Mouse (Mus musculus): ENCODE data around the gene Tnfsf12.
"Not testable (repeated sequence)": the region's sequence is repeated elsewhere in the genome, so short reads cannot be mapped to it uniquely, and the experiment has no call there.

Gene Tnfsf12

DNA sequence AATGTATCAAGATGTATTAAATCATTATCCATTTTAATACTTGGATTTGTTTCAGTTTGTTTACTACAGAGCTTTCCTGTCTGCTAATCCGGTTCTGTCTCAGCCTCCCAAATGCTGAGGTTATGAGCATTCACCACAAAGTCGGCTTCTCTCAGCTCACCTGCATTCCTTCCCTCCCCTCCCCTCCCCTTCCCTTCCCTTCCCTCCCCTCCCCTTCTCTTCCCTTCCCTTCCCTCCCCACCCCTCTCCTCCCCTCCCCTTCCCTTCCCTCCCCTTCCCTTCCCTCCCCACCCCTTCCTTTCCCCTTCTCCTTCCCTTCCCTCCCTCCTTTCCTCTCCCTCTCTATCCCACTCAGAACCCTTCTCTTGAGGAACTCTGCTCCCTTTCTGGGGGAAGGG lies 9.0 kb upstream of the Tnfsf12 start:
- DNase-seq (ENCODE audit: low read depth, low spot score): no peak

GRCm38 (mm10) chr11:69703814-69704612 lies 8.4 kb upstream of the Tnfsf12 start:
- DNase-seq (ENCODE audit: low read depth, low spot score): no peak

DNA sequence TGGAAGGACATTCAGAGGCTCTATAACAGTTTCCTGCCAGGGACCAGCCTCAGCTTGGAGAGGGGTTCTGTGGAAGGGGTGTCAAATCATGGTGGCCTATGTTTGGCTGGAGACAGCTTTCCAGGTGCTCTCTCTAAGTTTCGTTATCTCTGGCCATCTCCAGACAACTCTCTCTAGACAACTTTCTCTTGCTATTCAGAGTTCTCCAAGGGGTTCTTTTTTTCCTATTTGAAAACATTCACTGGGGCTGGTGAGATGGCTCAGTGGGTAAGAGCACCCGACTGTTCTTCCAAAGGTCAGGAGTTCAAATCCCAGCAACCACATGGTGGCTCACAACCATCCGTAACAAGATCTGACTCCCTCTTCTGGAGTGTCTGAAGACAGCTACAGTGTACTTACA lies 7.7 kb upstream of the Tnfsf12 start:
- DNase-seq (ENCODE audit: low read depth, low spot score): not testable (repeated sequence)

DNA sequence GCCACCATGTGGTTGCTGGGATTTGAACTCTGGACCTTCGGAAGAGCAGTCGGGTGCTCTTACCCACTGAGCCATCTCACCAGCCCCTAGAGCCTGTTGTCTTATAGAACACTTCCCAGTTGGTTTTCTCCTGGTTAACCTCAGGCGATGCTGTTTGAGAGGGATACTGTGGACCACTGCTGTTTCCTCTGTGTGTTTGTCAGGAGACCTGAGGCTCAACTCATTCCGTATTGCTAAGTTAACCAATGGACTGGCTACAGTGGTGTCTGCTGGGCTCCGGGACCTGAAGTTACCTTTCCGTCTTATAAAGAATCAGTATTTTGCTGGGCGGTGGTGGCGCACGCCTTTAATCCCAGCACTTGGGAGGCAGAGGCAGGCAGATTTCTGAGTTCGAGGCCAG lies 7.2 kb upstream of the Tnfsf12 start:
- DNase-seq (ENCODE audit: low read depth, low spot score): not testable (repeated sequence)

DNA sequence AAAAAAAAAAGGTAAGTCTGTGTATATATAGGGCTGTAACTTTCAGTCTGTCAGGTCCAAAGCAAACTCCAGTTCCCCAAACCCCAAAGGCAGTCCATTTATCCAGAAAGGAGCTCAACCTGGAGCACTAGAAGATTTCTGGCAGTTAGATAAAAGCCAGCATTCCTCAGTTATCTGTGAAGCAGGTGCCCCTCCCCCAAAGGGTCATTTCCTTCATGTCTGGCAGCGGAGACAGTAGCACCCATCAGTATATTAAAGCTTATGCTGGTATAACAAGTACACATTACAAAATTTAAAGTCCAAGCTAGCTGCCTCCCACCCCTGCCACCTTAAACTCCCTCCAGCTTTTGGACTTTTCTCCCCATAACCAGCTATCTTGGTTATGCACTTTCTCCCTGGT lies 3.9 kb upstream of the Tnfsf12 start:
- DNase-seq (ENCODE audit: low read depth, low spot score): no peak

DNA sequence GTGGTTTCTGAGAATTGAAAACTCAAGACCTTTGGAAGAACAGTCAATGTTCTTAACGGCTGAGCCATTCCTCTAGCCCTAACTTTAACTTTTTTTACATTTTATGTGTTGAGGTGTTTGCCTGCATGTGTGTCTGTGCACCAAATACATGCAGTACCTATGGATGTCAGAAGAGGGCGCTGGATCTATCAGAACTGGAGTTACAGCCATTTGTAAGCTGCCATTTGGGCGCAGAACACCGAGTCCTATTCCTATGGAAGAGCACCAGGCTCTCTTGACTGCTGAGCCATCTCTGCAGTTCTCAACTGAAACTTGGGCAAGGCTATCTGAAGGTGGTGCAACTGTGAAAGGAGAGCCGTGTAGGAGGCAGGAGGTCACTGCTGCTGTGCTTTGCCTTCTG lies 2.9 kb upstream of the Tnfsf12 start:
- no peak for DNase-seq (ENCODE audit: low read depth, low spot score)

DNA sequence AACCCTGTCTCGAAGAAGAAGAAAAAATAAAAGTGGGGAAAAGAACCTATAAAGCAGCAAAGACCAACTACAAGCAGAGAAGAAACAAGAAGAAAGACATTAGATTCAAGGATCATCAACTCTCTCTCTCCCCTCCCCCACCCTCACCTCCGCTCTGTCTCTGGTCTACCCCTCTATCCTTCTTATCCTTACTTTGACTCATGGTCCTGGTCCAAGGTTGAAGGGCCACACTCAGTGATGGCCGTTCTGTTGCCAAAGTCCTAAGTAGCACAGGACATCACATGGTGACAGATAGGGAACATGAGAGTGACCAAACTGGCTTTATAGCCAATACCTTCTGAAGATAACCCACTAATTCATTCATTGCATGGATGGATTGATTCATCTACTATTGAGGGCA lies 1.7 kb upstream of the Tnfsf12 start:
- no peak for DNase-seq (ENCODE audit: low read depth, low spot score)

- no peak for DNase-seq (ENCODE audit: low read depth, low spot score)
Measured at GRCm38 (mm10) chr11:69695046-69695360, 646 bp downstream of the Tnfsf12 start.

- no peak for DNase-seq (ENCODE audit: low read depth, low spot score)
Measured at GRCm38 (mm10) chr11:69693421-69693965, 2.2 kb downstream of the Tnfsf12 start.

DNA sequence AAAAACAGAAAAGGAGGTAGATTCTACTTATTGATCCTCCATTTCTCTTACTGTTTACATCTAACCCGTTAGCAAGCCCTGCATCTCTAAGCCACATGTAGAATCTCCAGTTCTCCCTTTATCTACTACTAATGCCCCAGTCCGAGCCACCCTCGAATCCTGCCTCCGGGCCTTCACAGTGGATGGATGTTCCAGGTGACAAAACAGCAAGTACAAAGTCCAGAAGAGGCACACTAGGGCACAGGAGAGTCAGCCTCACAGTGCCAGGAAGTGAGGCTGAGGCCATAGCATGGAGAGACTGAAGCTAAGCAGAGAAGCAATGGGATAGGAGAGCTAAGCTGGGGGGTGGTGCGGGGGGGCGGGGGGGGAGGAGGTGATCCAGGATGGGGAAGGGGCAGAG lies 2.8 kb downstream of the Tnfsf12 start:
- DNase-seq (ENCODE audit: low read depth, low spot score): no peak

DNA sequence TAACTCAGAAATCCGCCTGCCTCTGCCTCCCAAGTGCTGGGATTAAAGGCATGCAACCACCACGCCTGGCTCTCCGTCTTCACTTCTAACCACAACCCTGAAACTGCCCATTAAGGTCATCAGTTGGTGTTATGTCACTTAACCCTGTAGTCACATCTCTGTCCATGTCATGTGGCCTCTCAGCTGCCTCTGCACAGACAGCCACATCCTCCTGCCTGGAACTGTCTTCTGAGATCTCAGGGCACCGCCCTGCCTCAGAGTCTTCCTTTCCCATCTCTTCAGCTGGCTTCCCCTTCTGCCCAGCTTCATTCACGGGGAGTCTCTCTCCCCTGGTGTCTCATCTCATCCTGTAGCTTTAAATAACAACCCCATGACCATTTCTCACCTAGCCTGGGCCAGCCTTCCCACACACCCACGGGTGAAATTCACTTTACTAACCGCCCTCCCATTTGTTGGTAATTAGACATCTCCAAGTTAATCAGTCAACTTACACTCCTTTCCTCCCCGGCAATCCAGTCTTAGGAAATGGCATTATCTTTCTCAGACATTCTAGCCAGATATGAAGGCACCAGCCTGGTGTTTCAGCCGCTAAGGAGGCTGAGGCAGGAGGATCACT lies 3.3 kb downstream of the Tnfsf12 start:
- DNase-seq (ENCODE audit: low read depth, low spot score): no peak

GRCm38 (mm10) chr11:69689891-69690290 lies 5.8 kb downstream of the Tnfsf12 start:
- DNase-seq (ENCODE audit: low read depth, low spot score): no peak

GRCm38 (mm10) chr11:69687061-69687460 lies 8.6 kb downstream of the Tnfsf12 start:
- no peak for DNase-seq (ENCODE audit: low read depth, low spot score)

DNA sequence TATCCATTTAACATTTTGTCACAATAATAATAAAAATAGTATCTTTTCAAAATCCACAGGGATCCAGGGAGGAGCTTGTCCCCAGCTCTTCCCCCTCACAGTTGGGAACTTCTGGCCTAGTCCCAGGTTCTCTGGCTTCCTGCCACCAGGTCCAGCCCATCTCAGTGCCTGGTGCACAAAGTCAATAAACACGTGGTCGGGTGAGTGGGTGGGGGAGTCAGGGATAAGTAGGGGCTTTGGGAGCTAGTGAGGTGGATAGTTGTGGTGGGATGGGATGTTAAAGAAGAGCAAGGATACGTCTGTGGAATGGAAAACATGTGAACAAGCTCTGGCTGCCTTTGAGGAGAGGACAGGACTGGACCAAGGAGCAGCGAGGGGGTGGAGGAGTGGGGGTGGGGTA lies 9.3 kb downstream of the Tnfsf12 start:
- no peak for DNase-seq (ENCODE audit: low read depth, low spot score)

- no peak for DNase-seq (ENCODE audit: low read depth, low spot score)
Measured at GRCm38 (mm10) chr11:69685526-69686148, 10.0 kb downstream of the Tnfsf12 start, which contains the start of gene Tnfsf13. TSS of gene Tnfsf13 (minus strand) at chr11:69685784.

DNA sequence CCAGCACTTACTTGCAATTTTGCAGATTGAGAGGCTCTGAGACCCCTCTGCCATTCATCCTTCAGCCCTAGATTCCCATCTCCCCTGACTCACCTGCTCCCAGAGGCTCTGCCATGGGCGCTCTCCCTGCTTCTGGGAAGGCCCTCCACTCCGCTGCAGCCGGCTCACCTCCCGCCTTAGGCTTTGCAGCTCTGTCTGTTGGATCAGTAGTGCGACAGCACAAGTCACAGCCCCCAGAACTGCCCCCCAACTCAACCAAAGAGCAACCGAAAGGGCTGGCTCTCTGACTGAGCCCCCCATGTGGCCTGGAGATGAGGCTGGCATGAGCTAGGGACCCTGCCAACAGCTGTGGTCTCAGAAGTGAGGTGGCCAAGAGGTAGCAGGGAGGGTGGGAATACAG lies 10.7 kb downstream of the Tnfsf12 start:
- DNase-seq (ENCODE audit: low read depth, low spot score): no peak

DNA sequence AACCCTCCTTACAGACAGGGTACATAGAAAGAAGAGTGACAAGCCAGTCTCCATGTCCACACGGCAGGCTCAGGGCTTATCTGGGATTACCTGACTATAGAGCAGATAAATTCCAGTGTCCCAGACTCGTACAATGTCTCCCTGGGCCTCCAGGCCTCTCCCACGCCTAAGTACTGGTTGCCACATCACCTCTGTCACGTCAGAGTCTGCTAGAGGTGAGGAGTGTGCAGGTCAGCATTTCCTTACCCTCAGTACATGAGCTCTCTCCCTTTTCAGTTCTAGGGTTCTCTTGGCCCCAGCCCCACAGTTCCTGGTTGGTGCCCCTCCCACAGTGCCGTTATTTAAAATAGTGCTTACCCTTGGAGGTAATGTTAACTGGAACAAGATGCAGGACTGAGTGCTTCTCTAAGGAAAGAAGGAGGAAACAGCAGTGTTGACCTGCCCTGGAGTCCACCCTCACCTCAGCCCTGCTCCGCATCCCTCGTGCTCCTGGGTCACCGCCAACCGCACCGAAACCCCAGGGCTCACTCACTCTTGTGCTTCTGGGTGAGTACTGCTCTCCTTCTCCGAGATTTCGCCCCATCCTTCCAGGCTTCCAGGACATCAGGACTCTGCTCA lies 11.4 kb downstream of the Tnfsf12 start:
- no peak for DNase-seq (ENCODE audit: low read depth, low spot score)

- no peak for DNase-seq (ENCODE audit: low read depth, low spot score)
Measured at GRCm38 (mm10) chr11:69683576-69683975, 12.1 kb downstream of the Tnfsf12 start.

- no peak for DNase-seq (ENCODE audit: low read depth, low spot score)
Measured at GRCm38 (mm10) chr11:69682840-69683533, 12.7 kb downstream of the Tnfsf12 start.

DNA sequence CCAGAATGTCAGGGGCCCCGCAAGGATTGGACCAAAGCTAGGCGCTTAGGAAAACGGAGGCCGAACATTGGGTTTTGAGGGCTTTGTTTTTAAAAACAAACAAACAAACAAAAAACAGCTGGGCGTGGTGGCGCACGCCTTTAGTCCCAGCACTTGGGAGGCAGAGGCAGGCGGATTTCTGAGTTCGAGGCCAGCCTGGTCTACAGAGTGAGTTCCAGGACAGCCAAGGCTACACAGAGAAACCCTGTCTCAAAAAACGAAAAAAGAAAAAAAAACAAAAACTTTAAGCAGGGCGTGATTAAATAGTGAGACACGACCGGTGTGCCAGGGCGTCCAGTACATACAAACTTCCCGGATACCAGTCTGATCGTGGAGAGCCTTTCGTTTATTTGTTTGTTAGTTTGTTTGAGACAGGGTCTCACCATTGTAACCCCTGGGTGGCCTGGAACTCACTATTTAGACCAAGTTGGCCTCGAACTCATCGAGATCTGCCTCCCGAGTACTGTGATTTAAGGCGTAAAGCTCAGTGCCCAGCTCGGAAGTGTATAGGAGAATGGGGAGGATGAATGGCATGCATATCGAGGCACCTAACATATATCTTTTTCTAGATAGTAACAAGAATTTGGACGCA lies 13.3 kb downstream of the Tnfsf12 start:
- DNase-seq (ENCODE audit: low read depth, low spot score): no peak

All from WW6 (cell line).